Mouse (Mus musculus) embryo, embryonic 11.5 days (tissue): ENCODE data around the gene Atxn7l1.

Experiments
- DNase-seq: peaks from one replicate; pipeline ENCODE4 v3.0.0-alpha.2; 2012; ENCODE audit warnings: low read depth, low spot score

The Atxn7l1 gene

GRCm38 (mm10) chr12:33359878-33360482, 212.5 kb downstream of the Atxn7l1 start:
- DNase-seq: no peak

- DNase-seq: no peak
These were observed 213.2 kb downstream of the Atxn7l1 start for GRCm38 (mm10) chr12:33360729-33361128.

- no peak for DNase-seq
These were observed 217.0 kb downstream of the Atxn7l1 start for GRCm38 (mm10) chr12:33364511-33364910.

DNA sequence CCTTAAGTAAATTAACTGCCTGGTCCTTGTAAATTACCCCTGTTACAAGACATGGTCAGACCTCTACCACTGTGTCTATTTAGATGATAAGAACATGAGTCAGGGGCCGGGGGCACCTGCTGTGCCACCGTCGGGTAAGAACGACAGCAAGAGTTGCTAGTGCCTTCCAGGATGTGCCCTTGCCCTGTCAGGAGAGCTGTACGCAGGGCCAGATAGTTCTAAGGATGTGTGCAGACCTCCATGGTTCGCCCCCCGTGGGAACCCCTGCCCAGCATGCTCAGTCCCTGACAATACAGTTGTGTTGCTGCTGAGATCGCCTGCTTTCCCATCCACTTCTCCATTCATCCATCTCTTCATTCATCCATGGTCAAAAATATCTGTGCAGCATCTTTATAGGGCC, 217.6 kb downstream of the Atxn7l1 start:
- no peak for DNase-seq

- DNase-seq: no peak
These were observed 222.1 kb downstream of the Atxn7l1 start for GRCm38 (mm10) chr12:33369555-33369954.

- DNase-seq: peak; percentile 70
These were observed 232.3 kb downstream of the Atxn7l1 start for GRCm38 (mm10) chr12:33379624-33380445.

- DNase-seq: peak; percentile 64
These were observed 241.3 kb downstream of the Atxn7l1 start for GRCm38 (mm10) chr12:33388842-33389241.

DNA sequence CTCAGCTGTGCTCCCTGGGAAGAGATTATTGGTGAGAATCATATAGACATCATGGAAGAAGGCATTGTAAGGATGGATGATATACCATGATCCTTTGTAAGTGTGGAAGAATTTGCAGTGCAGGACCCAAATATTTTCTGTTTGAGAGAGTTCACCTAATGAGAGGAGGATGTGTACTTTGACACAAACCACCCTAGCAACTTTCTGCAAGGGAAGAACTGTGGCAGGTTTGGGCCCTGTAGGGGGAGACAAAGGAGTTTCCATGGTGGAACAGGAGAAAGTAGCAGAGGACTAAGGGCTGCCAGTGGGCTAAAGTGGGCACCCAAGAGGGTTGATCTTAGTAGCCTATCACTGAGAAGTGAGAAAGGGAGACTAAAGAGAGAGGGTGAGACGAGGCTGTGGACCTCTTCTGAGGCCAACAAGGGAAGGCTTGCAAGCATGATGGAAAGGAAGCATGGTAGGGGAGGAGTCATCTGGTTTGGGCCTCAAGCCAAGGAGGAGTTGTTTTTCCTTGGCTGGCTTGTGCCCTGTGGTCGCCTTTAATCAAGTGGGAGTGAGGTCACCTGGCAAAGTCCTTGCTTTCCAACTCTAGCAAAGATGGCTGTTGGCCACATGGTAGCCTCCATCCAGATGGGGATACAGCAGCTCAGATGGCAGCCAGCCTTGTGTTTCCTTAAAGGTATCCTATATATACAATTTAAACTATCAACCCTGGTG, 243.5 kb downstream of the Atxn7l1 start:
- no peak for DNase-seq

DNA sequence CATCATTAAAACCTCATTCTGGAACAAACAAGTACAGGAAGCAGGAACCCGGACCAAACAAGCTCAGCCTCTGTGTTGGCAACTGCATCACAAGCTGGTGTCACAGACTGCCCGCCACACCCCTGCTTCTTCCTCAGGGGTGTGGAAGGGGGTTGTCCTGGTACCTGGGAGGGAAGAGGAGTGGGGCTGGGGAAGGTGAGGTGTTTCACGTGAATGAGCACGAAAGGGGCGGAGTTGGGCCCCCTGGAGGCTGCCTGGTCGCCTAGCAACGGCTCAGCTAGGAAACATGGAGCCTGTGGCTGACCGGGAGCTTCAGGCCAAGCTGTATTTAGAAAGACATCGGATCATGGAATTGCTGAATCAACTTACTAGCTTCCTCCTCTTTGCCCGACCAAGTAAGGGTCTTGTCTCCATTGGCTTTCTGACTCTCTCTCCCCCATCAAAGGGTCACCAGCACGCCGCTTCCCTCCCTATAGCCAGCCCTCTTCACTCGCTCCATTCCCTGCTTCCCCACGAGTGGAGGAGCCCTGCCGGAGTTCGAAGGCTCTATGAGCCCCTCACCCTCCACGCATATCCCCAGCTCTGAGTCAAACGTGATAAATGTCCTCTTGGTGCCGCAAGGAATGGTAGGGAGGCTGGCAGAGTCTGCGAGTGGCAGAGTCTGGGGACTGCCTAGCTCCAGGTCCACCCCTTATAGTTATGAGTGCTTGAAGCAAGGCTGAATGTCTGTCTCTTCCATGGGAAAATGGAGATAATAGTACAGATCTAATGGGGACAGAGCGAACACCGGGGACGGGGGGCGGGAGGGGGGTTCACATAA, 247.5 kb downstream of the Atxn7l1 start, which contains the start of gene Efcab10:
Gene Efcab10 (plus strand): TSS at position 51 of the 820 bp plus-strand sequence.
- peak; percentile 20 for DNase-seq

DNA sequence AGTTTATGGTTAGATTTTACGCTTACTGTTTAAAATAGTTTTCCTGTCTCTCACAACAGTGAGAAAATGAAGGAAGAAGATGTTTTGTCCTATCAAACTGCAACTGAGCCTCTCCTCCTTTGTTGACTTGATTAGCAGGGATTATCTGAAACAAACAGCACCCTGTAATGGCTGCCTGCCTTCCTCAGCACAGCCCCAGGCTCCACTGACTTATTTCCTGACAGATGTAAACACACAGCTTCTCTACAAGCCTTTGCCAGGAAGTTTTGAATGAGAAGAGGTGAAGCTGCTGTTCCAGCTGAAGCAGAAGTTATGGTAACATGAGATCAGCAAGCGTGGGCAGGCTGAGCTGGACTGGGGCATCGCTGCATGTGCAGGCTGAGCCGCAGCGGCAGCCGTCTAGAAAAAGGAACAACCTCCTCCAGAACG, 255.8 kb downstream of the Atxn7l1 start:
- no peak for DNase-seq

DNA sequence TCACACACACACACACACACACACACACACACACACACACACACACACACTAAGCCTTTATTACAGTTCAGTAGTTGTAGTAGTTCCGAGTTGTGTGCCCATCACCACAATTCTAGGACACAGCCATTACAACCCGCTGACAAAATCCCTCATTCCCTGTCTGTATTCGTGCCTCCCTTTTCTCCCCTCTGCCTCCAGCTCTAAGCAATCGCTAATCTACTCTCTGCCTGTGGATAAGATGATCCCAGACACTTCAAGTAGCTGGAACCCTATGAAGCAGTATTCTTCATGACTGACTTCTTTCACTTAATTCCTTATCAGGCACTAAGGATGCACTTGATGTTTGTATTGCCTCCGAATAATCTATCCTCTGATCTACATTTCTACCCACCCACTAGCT, 257.5 kb downstream of the Atxn7l1 start:
- no peak for DNase-seq

- no peak for DNase-seq
These were observed 258.0 kb downstream of the Atxn7l1 start for GRCm38 (mm10) chr12:33405398-33406026.

DNA sequence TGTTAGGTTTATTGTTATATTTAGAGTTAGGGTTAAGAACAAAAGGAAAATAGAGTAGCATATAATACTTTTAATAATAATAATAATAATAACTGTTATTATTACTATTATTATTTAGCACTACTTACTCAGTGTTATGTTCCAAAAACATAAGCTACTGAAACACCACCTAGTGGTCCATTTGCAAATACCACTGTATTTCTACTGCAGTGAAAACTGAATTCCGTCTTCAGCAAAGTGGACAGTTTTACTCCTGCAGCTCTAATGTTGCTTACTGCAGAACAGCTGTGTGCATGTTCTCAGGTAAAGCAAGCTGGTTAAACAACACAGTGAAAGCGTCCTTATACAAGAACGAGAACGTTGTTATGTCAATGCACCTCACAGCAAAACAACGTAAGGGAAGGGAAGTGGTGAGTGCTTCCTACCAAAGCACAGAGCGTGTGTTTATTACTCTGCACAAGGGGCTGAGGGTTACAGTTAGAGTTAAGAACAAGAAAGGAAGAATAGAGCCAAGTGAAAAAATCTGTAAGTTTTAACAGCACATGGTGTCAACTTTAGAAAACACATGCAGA, 264.2 kb downstream of the Atxn7l1 start:
- DNase-seq: no peak
